Mouse (Mus musculus) olfactory bulb, adult 2 months (tissue): ENCODE measurements at regions not wholly inside any gene's neighbourhood (a gene's known extent, or its start where the extent isn't known, plus 50 kb on each side); places are given as distances from the start of the nearest gene placed in this dataset.

Experiments
- CTCF ChIP-seq: fragments of 200-500 bp; IDR thresholded peaks from 2 replicates; pipeline ENCODE4 v1.5.1; 2012; ENCODE audit warnings: low read depth, mild to moderate bottlenecking, low read length, moderate library complexity; ENCODE audit not compliant: insufficient read depth
- POLR2A ChIP-seq: fragments of 200-500 bp; IDR thresholded peaks from 2 replicates; pipeline ENCODE4 v1.6.1; 2012; ENCODE audit warnings: mild to moderate bottlenecking, low read depth, low read length, moderate library complexity; ENCODE audit not compliant: insufficient read depth

DNA sequence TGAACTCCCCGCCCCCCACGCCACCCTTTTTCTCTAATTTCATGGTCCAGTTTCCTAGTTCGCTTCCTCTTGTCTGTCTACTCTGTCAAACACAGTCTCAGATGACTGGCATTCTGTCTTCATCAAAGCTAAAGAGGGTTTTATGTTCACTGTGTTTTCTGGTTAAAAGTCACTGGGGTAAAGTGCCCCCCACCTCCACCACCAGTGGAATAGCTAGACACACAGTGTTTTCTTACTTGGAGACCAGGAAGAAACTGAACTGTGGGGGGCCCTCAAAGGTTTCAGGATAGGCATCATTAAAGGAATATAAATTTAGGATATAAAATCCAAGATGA, 69.9 kb downstream of the Enc1 start:
- TF ChIP-seq CTCF = no peak
- TF ChIP-seq POLR2A = no peak
